Mouse (Mus musculus) lung, adult 2 months (tissue): ENCODE measurements around the gene Reep3.

ENCODE experiments used
- CTCF ChIP-seq: fragments of 200-500 bp; IDR thresholded peaks from 2 replicates; pipeline ENCODE4 v1.5.1; 2011; ENCODE audit warnings: mild to moderate bottlenecking, low read length, control low read depth; ENCODE audit not compliant: insufficient read depth
- POLR2A ChIP-seq: fragments of 200-500 bp; IDR thresholded peaks from 2 replicates; pipeline ENCODE4 v1.6.1; 2011; ENCODE audit warnings: low read depth, mild to moderate bottlenecking, control low read depth, low read length, borderline replicate concordance; ENCODE audit errors: extremely low read depth

DNA sequence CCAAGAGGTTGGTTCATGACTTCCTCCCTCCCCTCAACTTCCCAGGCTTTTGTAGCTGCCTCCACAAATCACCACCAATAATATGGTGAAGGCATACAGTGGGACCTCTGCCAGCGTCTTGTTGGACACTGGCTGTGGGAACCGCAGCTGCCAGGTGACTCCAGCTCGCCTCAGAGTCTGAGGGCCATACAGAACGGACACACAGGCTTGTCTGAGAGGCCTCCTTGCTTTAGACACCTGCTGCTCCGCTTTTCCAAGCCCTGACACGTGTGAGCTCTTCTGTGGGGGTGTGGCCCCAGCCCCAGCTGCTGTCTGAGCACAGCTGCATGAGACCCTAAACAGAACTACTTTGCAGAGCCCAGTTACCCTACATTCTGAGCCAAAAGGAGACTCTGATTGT is 77.9 kb downstream of the Reep3 start:
- TF ChIP-seq POLR2A = no peak
- TF ChIP-seq CTCF = no peak
